Mouse (Mus musculus) ES-E14 (cell line): ENCODE data around the gene Zmiz1.

Experiments used
- CHD2 ChIP-seq: IDR thresholded peaks from 2 replicates; pipeline ENCODE4 v1.6.1; 2014; ENCODE audit warnings: mild to moderate bottlenecking, low read depth, low read length, inconsistent platforms
- ZC3H11A ChIP-seq: IDR thresholded peaks from 2 replicates; pipeline ENCODE4 v1.6.1; 2012; ENCODE audit warnings: low read depth, mild to moderate bottlenecking, inconsistent platforms, low read length, borderline replicate concordance

DNA sequence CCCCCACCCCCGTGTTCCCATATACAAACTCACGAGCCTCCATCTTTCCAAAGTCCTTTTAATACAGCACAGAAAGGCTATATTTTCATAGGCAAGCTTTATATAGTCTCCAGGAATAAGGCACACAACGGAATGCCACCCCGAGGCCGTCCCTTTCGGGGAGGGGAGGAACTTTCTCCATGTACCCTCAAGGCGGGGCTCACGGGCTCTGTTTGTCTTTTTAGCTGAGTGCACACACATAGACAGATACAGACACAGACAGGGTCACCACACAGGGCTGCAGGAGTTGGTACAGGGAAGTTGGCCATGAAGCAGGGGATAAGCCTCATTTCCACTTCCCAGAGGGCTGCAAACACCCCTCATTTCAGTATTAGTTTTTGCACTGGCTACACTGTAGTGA lies 252.6 kb downstream of the Zmiz1 start:
- TF ChIP-seq ZC3H11A (no peak), CHD2 (no peak)
